Mouse (Mus musculus) thymus, postnatal 36 days (tissue): ENCODE data around the gene Prdm16.

Experiments
- DNase-seq, 2 experiments: peaks; one replicate each; pipeline ENCODE4 v3.0.0; 2022; ENCODE audit warnings: mixed read lengths in 2 of 2

Prdm16 gene

DNA sequence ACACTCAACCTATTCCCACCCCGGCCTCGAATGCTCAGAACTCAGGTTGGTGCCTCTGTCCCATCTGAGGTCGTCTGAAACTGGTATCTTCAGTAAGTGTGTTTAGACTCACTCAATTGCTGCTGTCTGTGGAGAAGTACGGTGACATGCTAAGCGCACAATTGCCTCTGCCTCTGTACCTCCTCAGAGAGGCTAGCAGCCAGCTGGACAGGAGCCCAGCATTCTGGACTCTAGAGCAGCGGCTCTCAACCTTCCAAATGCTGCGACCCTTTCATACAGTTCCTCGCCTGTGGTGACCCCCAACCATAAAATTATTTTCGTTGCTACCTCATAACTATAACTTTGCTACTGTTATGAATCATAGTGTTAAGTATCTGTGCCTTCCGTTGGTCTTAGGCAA, 34.3 kb downstream of the Prdm16 start:
- no peak for DNase-seq

DNA sequence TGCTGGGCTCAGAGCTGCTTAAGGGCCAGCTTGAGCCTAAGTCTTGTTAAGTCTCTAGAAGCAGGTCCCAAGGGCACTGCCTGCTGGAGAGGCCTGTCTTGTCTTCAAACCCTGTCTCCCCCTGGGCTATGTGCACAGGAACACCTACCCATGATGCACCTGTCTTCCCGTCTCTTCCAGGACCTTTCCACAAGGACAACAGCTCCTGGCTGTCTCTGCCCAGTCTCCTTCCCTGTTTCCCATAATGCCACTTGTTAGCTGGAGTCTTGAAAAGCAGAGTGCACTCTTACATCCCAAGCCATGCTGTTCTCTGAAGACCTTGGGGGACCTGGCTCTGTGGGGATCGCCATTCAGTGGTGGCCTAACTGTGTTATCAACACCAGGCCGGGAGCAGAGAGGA, 35.7 kb downstream of the Prdm16 start:
- DNase-seq = no peak

DNA sequence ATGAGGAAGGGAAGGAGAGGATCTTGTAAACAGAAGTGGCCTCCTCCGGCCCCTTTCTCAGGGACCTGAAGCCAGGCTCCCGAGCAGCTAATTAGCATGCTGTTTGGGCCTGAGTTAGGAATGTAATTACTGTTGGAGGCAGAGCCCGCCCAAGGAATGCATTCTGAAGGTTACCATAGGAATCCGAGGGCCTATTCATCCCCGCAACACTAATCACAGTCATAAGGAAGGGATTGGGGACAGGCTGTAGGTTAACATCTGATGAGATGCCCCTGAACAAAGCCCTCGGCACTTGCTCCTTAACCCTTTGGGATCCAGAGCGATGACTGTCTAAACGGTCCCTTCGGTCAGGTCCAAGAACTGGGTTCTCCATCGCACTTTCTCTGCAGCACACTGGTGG, 36.7 kb downstream of the Prdm16 start:
- no peak for DNase-seq

GRCm38 (mm10) chr4:154598357-154598756, 38.3 kb downstream of the Prdm16 start:
- no peak for DNase-seq

- no peak for DNase-seq
These were observed 39.9 kb downstream of the Prdm16 start for GRCm38 (mm10) chr4:154596805-154597204.

GRCm38 (mm10) chr4:154594761-154595556, 41.7 kb downstream of the Prdm16 start:
- no peak for DNase-seq

- DNase-seq = no peak
These were observed 42.4 kb downstream of the Prdm16 start for GRCm38 (mm10) chr4:154594116-154594760.

DNA sequence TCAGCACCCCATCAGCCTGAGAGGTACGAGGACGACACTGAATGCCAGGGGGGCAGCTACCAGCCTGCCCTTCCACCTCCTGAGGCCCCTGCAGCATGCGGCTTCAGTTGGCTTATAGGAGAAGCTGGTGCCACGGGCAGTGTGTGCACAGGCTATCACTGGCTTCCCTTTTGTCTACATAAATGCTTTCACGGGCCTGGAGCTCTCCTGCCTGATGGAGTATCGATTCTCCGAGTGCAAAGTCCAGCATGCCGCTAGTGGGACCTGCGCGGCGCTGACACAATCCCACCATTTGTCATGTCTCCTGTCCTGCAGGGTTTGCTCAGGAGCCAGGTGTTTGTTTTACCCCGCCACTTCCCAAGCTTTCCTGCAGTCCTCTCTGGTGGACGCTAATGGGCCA, 44.1 kb downstream of the Prdm16 start:
- no peak for DNase-seq

- no peak for DNase-seq
These were observed 45.8 kb downstream of the Prdm16 start for GRCm38 (mm10) chr4:154590910-154591309.

DNA sequence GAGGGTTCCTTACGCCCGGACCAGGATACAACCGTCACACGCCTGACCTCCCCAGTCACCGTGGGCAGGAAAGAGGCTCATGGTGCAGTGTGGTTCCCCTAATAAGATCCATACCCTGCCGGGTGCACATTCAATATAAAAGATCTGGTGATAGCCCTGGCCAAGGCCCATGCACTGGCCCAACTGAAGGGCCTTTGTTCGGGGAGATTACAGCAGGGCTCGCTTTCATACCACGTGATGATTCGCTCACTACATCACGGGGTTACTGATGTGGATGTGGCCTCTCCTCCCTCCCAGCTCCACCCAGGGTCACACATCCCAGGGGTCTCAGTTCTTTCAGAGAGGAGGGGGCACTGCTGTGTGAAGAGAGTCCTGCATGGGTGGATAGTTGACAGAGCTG, 50.3 kb downstream of the Prdm16 start:
- DNase-seq = no peak

- DNase-seq = no peak
These were observed 50.9 kb downstream of the Prdm16 start for GRCm38 (mm10) chr4:154585779-154586178.

- no peak for DNase-seq
These were observed 53.0 kb downstream of the Prdm16 start for GRCm38 (mm10) chr4:154583712-154584111.

DNA sequence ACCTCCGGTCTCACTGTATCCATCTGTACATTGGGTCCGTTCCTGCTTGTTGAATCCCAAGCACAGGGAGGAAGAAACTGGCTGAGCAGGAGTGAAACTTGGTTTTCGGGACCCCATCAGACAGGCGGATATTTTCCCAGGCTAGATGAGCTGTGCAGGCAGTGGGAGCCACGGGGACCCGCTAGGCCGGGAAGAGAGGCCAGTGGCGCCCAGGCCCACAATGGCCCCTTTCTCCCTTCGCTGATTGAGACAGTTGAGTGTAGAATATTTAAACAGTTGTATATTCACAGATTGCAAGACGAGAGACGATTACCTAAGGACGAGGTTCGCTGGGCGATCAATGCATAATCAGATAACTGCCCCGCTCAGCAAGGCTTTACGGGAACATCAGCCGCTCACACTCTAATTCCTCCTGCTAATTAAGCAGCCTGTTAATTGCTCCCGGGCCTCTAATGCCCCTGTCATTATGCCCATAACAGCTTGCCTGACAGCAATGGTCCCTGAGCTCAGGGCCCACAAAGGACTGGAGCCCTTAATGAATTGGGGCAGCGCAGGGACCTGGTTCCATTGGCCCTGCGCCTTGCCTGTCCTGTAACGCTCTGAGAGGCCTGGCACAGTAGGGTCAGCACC, 54.0 kb downstream of the Prdm16 start:
- no peak for DNase-seq

DNA sequence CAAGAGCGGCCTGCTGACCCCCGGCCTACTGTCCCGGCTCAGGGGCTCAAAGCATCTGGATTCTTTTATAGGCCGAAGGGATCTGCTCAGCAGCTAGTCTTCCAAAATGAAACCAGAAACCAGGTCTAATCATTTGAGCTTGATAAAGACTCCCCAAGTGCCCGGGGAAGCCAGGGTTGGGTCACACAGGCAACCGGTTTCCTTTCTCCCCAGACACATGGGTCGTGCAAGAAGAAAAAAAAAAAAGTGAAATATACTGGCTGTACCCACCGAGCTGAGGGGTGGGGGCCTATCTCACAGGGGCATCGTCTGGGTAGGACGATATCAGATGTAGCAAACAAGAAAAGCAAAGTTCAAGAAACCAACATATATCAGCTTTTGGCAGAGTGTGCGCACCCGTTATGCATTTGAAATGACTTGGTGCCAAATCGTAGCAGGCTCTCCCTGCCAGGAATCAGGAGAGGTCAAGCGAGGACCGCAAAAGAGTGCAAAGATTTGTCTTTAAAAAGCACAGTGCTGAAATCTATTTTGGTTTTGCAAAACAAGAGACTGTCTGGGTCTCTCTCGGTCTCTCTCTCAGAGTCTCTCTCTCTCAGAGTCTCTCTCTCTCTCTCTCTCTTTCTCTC, 55.3 kb downstream of the Prdm16 start:
- DNase-seq = no peak

DNA sequence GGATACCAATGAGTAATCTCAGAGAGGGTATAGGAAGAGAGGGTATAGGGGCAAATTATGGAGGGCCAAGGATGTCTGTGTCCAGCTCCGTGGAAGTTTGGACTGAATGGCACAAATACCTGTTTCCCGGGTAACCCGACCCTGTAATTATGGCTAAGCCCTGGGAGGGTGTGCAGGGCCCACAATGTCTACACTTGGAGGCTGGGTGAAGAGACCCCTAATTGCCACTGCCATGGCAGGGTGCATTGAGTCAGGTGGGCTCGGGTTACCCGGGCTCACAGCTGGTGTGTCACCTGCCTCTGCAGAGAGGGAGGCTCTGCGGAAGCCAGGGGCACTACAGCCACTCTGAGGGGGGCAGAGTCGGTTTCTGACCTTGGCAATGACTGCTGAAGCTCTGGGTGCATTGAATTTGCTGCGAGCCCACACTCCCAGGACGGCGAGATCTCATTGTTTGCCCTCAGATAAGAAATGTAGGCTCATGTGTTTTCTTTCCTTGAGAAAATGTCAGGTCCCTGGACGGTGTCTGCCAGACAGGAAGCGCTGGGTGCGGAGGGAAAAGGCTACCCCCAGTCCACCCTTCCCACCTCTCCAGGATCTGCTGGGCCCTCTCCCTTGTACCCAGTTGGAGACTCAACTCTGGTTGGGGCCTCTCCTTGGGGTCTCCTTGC, 62.3 kb downstream of the Prdm16 start:
- no peak for DNase-seq

DNA sequence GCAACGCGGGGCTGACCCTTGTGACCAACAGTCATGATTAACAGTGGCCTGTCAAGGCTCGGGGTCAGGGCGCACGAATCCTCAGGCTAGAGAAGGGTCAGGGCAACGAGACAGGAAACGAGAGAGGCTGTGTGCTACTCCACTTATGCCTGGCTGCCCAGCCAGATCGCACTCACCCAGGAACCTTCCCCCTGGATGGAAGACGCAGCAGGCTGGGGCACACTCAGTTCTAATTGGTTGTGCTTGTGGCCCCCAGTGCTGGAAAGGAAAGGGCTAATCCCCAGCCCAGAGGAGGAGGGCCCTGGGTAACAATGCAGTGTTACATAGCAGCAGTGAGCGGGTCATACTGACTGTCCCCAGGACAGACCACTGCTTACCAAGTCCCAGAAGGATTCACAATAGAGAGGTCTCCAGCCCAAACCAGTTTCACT, 66.2 kb downstream of the Prdm16 start:
- DNase-seq = no peak

DNA sequence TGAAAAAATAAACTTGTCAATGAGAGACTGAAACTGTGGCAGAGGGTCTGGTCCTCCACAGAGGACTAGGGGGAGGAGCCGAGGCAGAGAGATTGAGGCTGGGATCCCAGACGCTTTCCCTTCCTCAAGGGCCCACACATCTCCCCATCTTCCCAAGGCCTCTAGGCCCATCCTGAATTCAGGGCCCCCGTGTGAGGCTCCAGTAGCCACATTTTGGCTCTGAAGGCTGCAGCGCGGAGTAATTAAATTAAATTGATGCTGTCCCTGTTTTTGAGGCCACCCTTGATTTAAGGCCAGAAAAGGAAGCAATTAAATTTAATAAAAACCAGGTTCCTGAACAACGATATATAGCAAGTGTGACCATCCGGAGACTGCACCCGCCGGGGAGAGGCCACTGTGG, 66.8 kb downstream of the Prdm16 start:
- DNase-seq = no peak

- no peak for DNase-seq
These were observed 67.9 kb downstream of the Prdm16 start for GRCm38 (mm10) chr4:154568798-154569197.

GRCm38 (mm10) chr4:154567942-154568341, 68.7 kb downstream of the Prdm16 start:
- DNase-seq = no peak

- no peak for DNase-seq
These were observed 73.5 kb downstream of the Prdm16 start for GRCm38 (mm10) chr4:154563201-154563600.

- no peak for DNase-seq
These were observed 78.6 kb downstream of the Prdm16 start for GRCm38 (mm10) chr4:154558041-154558440.

DNA sequence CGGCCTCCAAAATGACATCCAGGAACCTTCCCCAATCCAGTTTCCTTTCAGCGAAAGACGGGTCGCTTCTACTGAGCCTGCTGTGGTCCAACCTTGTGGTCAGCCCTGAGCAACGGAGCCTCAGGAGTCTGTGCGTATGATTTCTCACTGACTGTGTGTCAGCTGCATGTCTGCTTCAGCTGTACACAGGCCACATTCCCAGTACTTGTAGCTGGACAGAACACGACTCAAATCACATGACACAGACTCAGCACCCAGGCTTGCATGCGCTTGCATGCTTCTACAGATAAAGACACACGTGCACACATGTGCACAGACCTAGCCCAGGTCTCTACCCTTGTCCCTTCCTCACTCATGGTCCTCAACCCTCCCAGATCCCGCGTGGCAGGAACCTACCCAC, 79.5 kb downstream of the Prdm16 start:
- no peak for DNase-seq

GRCm38 (mm10) chr4:154556418-154556817, 80.3 kb downstream of the Prdm16 start:
- DNase-seq = no peak
